Mouse (Mus musculus): ENCODE results near the gene Gcn1l1. TPM values are rescaled to one million over a fixed set of nuclear protein-coding genes. Genes with fewer than 3 reads are reported as not detected.

Gcn1l1 gene
- total RNA-seq, 2 experiments from 2014 or later: 27.9 to 31.1 TPM

DNA sequence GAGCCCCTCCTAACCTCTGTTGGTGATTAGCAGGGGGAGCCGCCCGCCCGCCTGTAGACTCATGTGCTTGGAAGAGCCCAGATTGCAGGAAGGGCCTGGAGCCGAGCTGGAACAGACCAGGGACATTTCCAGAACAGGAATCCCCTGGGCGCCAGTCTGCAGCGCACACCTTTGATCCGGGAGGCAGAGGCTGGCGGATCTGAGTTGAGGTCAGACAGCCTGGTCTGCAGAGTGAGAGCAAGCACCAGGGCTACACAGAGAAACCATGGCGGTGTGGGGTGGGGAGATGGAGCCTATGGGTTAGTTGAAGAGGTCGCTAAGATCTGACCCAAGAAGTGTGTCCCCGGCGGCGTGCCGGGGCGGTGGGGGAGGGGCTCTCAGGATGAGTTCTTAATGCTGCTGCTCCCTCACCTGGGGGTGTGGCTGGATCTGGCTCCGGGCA lies 30.7 kb upstream of the Gcn1l1 start:
- peak; percentile 80 for DNase-seq (ENCODE audit: low spot score)

DNA sequence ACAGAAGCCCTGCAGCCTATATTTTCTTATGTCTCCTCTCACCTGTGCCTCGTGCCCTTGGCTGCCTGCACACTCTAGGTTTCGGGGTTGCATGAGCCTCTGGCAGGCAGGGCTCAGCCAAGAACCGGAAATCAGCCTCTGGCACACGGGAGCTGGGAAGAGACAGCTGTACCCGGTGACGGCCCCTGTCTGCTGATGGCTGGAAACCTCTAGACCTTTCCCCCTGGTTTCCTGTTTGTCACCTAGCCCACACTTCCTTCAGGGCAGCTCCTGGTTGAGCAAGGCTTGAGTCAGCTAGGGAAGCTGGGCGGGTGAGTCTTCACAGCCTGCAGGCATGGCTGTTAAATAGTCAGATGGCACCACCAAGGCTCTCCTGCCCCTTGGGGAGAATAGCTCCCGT lies 30.2 kb upstream of the Gcn1l1 start:
- peak; percentile 54 for DNase-seq (ENCODE audit: low spot score)

DNA sequence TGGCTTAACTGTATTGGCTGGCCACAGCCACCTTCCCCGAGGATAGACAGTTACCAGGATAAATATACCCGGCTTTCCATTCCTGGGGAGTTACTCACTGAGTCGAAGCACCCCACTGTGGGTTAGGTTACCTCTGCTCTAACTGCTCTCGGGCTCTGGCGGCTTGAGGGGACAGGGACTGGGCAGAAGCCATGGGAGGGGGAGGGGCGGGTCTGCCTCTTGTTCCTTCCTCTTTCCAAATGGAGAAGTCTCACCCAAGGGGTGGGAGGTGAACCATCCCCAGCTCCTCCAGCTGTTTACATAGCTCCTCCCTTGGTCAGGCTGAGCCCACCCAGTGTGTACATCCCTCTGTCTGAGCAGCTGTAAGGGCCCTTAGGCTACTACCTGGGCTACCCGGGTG lies 29.4 kb upstream of the Gcn1l1 start:
- peak; percentile 75 for DNase-seq (ENCODE audit: low spot score)

DNA sequence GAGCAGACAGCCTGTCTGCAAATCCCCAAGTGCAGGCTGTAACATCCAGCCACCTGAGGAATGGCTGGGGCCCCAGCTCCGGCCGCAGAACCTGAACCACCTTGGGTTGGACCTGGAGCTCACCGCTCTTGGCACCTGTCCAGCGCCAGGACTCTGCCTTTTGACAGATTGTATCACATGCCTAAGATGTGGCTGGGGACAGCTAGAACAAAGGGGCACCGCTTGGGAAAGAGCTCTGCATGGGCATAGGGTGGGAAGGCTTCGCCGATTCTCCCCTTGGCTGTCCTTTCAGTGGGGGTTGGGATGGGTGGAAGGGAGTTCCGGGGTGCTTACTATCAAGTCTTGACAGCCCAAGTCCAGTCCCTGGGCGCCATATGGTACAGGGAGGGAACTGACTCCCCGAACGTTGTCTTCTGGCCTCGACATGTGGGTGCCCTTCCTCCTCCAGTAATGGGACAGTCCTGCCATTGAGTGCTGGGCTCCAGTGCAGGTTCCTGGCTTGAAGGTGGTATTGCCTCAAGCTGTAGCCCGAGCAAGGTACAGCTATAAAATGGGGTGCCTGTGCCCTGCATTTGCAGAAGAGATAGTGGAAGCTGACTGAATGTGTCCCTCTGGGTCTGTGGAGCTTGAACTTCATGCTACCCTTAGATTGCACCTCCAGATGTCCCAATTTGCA lies 26.9 kb upstream of the Gcn1l1 start:
- no peak for DNase-seq (ENCODE audit: low spot score)

DNA sequence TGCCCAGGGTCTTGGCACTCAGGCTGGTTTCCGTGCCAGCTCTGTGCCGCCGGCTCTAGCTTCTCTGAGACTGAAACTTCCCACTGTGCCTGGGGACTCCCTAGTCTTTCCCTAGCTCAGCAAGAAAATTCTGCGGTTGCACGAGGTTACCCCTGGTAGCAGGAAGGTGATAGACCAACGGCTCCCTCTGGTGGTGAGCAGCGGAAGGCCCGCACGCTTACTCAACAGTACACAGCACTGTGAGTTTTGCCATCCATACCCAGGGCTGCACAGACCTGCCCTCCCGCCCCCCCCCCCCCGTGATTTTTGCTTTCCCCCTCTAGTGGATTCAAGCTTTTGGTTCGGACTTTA lies 26.4 kb upstream of the Gcn1l1 start:
- DNase-seq (ENCODE audit: low spot score): peak; percentile 95

DNA sequence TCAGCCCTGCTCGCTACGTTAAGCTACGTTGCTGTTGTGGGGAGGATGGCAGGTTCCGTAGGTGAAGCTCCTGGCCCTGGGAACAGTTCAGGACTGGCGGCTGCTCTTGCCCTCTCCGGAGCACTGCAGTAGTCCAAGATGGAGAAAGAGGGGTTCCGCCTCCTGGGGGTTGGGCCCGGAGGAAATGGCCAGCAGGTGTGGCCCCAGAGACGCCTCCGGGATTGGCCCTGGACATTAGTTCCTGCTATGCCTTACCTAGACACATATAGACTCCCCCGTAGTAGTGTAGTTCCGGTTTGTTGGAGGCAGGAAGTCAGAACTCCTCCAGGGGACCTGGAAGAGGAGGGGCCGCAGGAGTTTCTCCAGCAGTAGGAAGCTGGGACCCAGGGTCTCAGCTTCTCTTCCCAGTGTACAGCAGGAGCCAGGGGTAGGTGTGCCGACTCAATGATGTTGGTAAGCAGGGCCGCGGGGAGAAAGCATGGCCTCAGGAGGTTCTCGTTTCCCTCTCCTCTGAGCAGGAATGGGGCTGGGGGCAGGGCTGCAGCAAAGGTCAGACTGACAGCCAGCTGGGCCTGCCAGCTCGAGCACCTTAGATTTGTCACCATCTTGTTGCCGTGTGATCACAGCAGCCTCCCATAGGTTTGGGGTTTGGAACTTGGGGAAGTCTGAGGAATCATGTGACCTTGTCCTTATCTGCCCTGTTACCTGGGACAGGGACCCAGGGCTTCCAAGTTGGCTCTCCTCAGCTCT lies 22.2 kb upstream of the Gcn1l1 start:
- no peak for DNase-seq (ENCODE audit: low spot score)

DNA sequence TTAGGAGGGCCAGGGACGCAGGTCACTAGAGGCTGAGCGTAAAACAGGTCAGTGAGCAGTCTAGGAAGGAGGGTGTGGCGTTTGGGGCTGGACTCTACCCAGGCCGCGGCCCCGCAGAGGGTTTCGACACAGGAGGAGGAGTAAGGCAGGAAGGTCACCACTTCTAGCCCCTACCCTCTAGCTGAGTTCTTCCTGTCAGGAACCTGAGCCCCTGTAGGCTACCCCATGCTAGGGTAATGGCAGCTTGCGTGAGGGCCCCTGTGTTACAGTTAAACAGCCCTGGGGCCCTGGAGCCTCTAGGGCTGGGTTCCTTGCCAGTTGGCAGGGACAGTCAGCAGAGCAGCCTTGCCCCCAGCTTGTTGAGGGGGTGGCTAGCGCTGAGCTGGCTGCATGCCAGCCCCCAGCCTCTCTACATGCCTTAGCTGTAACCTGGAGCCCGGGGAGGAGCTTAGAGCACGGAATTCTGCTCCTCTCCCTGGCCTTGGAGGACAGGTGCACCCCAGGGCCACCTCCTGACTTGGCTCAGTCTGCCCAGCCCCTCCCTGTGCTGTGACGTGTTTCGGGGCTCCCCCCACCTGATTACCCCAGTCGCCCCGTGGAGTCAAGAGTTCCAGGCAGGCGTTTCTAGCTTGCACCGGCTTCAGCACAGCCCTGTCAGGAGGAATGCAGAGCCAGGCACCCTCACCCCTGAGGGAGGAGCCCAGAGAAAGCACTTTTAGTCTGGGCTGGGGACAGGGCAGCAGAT lies 21.4 kb upstream of the Gcn1l1 start:
- DNase-seq (ENCODE audit: low spot score): no peak

DNA sequence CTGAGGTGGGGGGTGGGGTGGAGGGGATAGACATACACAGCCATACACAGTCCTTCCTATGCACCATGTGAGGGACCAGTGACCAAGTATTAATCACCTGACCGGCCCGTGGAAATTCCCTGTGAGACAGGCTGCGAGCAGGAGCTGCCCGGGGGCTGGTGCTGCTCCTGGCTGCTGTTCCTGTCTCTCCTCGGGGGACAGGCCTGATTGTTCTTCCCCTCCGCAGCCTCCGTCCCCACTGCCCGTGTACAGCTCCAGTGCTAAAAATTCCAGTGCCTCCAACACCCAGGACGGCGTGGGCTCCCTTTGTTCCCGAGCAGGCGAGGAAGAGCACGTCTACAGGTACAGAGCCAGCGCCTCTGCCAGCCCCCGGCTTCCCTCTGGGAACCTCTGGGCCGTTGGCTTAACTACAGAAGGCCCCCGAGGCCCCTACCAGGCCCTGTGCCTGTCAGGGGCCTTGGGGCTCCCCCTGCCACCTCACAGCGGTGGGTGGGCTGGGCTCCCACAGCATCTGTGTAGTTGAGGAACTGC lies 20.3 kb upstream of the Gcn1l1 start:
- no peak for DNase-seq (ENCODE audit: low spot score)

DNA sequence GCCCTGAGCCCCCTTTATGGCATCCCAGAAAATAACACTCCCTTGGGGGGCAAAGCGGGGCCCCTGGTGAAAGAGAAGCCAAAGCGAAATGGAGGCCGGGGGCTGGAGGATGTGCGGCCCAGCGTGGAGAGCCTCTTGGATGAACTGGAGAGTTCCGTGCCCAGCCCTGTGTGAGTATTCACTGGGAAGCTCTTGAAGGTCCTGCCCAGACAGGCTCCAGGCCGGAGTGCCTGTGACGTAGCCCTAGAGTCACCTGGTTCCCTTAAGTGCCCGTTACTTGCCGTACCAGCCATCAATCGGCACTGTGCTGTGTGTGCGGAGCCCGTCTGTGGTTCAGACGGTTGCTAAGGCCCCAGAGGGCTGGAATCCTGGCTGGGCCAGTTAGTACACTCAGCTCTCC lies 19.4 kb upstream of the Gcn1l1 start:
- DNase-seq (ENCODE audit: low spot score): no peak

DNA sequence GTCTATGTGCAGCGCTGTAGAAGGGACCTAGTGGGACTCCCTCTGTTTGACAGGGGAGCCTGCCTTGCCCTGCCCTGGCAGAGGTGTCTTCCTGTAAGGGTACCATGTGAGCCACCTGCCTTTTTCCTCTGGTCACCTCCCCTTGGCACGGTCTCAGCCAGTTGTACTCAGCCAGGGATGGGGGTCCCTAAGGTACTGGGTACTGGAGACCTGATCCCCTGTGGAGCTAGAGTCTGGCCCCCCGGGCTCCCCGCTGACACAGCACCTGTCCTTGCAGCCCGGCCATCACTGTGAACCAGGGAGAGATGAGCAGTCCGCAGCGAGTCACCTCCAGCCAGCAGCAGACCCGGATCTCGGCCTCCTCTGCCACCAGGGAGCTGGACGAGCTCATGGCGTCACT lies 18.5 kb upstream of the Gcn1l1 start:
- no peak for DNase-seq (ENCODE audit: low spot score)

DNA sequence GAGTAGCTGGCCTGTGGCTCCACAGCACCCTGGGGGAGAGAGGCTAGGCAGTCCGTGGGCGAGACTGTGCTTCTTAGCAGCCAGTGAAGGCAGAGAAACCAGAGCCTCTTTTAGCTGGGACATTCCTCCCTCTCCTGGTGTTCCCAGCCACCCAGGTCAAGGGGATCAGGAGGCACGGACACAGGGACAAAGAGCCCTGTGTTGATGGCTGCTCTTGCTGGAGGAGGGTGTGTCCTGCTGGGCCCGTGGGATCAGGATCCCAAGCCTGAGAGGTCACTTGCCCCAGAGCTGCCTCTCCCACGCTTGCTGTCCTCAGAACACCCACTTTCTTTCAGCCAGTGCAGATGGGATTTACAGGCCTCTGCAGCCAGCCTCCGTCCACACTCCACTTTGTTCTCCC lies 18.0 kb upstream of the Gcn1l1 start:
- DNase-seq (ENCODE audit: low spot score): no peak

DNA sequence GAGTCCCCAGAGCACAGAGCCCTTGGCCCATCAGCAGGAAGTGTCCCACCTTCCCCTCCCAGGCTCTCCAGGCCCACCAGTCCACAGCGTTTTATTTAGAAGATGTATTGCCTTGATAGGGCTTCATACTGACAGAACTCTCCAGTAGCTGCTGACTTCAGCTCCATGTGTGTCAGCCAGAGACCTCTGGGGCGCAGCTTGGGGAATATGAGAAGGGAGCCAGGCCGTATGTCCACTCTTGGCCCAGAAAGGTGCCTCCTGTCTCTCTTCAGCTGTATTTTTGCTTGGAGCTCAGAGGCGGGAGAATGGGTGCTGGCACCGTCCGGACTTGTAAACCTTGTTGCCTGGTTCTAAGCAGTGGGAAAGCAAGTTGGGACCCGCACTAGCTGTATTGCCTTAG lies 17.6 kb upstream of the Gcn1l1 start:
- peak; percentile 60 for DNase-seq (ENCODE audit: low spot score)

DNA sequence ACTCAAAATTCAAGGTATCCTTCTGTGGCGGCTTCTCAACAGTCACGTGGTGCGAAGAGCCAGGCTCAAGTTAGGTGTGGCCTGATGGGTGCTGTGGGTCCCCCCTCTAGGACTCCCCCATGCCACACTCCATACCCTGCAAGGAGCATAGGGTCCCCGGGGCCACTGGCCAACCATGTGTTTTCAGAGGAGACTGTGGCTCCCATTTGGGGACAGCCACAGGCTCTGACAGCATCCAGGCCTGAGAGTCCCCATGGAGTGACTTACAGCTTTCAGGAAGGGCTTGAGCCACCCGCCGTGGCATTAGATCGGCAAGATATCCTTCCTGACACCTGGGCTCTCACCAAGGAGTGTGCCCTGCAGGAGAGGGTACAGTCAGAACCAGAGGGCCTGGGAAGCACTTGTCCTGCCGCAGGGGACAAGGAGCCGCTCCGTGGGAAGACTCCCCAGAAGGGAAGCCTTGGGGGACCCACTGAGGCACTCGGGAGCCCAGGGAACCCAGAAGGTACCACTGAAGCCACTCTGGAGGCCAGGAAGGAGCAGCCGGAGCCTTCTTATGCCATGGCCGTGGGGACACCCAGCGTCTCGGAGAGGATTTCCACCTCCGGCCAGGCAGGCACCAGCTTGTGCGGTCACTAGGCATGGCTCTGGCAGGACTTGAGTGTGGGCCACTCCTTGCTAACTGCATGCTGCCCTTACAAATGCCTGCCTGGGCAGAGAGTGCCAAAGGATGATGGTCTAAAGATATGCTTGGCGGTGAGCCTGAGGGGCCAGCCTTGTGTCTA lies 16.4 kb upstream of the Gcn1l1 start:
- DNase-seq (ENCODE audit: low spot score): no peak

DNA sequence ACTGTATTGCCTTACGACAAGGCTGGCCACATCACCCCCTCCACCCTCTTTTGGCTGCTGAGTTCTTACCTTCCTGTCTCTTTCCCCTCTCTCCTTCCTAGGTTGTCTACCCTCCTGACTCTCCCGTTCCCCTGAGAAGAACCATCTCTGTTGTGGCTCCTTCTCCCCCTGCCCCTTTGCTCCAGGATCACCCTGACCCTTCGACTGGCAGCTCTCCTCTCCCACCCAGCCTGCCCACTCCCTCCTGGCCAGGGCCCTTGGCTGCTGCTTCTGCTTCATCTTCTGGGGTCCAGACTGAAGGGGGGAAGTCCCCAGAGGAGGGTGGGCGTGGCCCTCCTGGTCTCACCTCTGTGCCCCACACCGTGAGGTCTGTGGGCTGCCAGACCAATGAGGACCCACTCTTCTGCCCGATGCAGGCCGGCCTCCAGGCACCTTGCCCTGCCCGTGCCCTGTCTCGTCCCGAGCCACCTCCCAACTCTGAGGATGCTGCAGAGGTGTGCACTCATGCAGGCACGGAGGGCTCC lies 14.5 kb upstream of the Gcn1l1 start:
- no peak for DNase-seq (ENCODE audit: low spot score)

DNA sequence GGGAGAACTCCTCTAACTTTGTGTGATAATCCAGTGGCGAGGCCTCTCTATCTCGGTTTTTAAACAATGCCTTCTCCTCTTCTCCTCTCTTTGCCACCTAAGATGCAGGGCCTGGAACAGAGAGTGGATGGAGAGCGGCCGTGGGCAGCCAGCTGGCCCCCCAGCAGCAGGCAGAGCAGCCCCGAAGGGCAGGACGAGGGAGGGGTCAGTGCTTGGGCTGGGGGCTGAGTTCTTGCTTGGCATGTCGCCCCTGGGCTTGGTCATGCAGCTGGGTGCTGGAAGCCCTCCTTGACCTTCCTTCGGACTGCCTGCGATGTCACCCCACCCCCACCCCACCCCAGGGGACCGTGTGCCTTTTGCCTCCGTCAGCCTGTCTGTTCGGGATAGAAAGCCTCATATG lies 13.7 kb upstream of the Gcn1l1 start:
- no peak for DNase-seq (ENCODE audit: low spot score)

DNA sequence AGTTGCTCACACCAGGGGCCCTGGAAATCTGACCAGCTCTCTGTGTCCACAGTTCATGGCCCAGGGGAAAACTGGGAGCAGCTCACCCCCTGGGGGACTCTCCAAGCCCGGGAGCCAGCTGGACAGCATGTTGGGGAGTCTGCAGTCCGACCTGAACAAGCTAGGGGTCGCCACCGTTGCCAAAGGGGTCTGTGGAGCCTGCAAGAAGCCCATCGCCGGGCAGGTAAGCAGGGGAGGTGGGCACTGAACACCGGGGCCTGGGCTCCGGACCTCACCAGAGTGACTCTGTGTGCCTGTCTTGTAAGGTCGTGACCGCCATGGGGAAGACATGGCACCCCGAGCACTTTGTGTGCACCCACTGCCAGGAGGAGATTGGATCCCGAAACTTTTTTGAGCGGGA lies 13.3 kb upstream of the Gcn1l1 start:
- no peak for DNase-seq (ENCODE audit: low spot score)

DNA sequence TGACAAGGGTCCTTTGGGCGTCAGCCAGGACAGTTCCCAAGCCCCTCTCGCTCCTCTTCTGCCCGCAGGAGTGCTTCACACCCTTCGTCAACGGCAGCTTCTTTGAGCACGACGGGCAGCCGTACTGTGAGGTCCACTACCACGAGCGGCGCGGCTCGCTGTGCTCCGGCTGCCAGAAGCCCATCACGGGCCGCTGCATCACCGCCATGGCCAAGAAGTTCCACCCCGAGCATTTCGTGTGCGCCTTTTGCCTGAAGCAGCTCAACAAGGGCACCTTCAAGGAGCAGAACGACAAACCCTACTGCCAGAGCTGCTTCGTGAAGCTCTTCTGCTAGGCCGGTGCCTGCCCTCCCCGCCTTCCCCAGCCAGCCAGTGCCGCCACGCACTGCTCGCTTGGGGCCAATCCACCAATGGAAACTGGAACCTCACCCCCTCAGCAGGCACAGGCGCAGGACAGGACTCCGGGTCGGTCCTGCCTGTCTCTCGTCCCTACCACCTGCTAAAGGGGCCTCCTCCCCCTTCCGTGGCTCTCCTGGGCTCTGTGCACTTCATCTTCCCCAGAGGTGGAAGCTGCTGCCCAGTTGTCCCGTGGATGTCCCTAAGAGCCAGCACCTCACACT lies 11.1 kb upstream of the Gcn1l1 start:
- DNase-seq (ENCODE audit: low spot score): no peak

DNA sequence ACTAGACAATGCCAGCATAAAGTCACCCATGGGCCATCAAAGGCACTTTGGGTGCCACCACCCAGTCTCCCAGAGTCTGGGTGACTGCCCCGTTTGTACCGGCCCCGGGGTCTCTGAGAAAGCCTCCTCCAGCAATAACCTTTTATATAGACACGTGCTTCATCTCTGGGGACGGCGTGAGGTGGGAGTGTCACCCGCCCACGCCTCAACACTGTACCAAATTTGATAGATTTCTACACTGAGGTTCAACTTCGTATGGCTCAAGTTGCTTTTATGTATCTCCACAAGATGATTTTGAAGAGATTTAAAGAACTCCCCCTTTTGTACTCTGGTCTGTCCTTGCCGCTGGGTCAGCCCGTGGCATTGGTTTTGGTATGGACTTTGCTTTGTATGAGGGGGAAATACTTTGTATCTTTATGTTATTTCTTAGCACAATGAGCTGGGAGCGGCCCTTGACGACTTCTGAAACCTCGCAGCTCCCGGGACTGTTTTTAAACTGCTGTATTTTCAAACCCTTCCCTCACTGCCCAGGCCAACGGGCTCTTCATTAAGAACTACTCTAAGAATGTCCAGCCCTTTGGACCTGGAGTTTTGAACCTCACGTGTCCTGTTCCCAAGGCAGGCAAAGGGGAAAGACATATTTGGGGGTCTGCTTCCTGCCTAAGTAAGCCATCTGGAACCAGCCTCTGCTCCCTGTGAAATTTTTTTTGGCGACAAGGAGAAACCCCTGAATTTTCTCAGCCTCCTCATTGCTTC lies 10.3 kb upstream of the Gcn1l1 start:
- no peak for DNase-seq (ENCODE audit: low spot score)

DNA sequence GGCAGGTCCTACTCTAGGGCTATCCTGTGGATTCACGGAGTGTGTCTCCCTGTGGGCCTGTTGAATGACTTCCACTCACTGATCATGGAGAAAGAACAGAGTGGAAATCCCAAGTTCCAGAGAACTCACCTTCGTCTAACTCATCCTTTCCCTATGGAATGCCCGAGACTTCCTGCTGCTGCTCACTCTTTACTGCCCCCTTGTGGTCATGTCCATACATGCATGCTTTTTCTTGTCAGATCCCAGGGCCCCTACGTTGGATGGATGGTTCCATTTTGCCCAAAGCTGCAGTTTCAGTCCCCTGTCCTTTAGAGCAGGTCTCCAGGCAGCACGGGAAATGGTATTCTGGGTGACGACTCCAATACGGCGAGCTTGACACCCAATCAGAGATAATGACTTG lies 8.8 kb upstream of the Gcn1l1 start:
- DNase-seq (ENCODE audit: low spot score): peak; percentile 80

DNA sequence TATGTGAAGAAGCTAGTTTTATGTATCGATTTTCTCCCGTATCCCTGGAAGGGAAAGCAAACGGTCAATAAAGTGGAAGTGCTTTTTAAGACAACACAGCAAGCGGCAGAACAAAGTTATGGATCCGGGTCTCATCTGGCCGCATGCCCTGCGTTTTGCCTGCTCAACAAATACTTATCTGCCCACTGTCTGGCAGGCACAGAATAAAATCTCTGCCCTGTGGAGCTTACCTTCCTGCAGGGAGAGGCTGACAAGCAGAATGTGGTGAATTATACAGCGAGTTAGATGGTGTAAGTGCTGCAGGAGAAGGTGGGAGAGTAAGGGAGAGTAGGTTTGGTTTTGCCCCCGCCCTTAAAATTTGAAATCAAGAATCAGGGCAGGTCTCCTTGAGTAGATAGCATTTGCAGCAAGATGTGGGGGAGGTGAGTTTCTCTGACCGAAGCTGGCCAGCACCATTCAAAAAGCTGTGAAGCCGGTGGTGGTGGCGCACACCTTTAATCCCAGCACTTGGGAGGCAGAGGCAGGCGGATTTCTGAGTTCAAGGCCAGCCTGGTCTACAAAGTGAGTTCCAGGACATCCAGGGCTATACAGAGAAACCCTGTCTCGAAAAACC lies 6.8 kb upstream of the Gcn1l1 start:
- DNase-seq (ENCODE audit: low spot score): no peak
